Mouse (Mus musculus): ENCODE results near the gene Naa60.

Naa60 gene

DNA sequence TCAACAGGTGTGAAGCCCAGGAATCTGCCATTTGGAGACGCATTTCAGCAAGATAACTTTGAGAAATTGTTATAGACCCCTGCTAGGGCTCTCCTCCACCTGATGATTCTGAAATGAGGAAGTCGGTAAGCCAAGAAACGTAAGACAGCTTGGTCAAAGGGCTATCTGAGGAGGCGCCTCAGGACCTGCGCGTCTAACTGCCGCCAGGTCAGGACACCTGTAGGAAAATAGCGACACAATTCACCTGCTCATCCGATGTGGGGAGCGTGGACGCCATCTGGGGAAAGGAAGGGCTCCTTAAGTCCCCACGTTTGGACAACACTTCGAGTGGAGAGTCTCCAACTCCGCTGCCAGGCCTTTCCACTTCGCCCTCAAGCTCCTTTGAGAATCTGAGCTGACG is 360 bp upstream of the Naa60 start:
- H3K9me3 ChIP-seq (ENCODE audit: low read length) = no peaks in the 10 kb centered on the region
- peaks cover 26% of the 10 kb centered on the region for H3K4me1 ChIP-seq (replicated peaks; ENCODE audit: low read depth, low read length)
- peak overlapping the region; percentile 89 for H3K4me3 ChIP-seq (replicated peaks; ENCODE audit: low read length)
- no peaks in the 10 kb centered on the region for H3K27me3 ChIP-seq (ENCODE audit: insufficient read depth, low read length)
- no peak for TF ChIP-seq CTCF (conservative IDR thresholded peaks at IDR 0.05; ENCODE audit: low read length)
- TF ChIP-seq NANOG (IDR thresholded peaks at IDR 0.05; ENCODE audit: borderline replicate concordance, low read length) = no peak
- TF ChIP-seq POU5F1 (IDR thresholded peaks at IDR 0.05; ENCODE audit: borderline replicate concordance, low read length) = no peak
- peaks cover 33% of the 10 kb centered on the region for H3K36me3 ChIP-seq (ENCODE audit: insufficient read depth, low read length)

DNA sequence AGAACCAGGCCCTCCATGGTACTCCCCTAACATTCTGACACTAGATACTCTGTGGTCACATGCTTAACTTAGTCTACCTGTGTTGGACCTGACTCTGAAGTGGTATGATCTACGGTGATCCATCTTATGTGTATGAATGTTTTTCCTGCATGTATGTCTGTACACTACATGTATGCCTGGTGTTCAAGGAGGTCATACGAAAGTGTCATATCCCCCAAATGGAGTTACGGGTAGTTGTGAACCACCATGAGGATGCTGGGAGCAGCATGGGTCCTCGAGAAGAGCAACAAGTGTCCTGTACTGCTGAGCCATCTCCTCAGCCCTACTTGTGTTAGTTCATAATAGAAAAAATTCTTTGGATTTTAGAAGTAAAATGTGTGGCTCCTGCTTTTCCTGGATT is 4.2 kb downstream of the Naa60 start:
- H3K9me3 ChIP-seq (ENCODE audit: low read length) = no peaks in the 10 kb centered on the region
- H3K27me3 ChIP-seq (ENCODE audit: insufficient read depth, low read length) = no peaks in the 10 kb centered on the region
- TF ChIP-seq NANOG (IDR thresholded peaks at IDR 0.05; ENCODE audit: borderline replicate concordance, low read length) (no peak), POU5F1 (IDR thresholded peaks at IDR 0.05; ENCODE audit: borderline replicate concordance, low read length) (no peak), CTCF (conservative IDR thresholded peaks at IDR 0.05; ENCODE audit: low read length) (no peak)
- peaks cover 17% of the 10 kb centered on the region for H3K4me1 ChIP-seq (replicated peaks; ENCODE audit: low read depth, low read length)
- peaks cover 17% of the 10 kb centered on the region for H3K36me3 ChIP-seq (ENCODE audit: insufficient read depth, low read length)
- H3K4me3 ChIP-seq (replicated peaks; ENCODE audit: low read length) = no peak overlapping the region

DNA sequence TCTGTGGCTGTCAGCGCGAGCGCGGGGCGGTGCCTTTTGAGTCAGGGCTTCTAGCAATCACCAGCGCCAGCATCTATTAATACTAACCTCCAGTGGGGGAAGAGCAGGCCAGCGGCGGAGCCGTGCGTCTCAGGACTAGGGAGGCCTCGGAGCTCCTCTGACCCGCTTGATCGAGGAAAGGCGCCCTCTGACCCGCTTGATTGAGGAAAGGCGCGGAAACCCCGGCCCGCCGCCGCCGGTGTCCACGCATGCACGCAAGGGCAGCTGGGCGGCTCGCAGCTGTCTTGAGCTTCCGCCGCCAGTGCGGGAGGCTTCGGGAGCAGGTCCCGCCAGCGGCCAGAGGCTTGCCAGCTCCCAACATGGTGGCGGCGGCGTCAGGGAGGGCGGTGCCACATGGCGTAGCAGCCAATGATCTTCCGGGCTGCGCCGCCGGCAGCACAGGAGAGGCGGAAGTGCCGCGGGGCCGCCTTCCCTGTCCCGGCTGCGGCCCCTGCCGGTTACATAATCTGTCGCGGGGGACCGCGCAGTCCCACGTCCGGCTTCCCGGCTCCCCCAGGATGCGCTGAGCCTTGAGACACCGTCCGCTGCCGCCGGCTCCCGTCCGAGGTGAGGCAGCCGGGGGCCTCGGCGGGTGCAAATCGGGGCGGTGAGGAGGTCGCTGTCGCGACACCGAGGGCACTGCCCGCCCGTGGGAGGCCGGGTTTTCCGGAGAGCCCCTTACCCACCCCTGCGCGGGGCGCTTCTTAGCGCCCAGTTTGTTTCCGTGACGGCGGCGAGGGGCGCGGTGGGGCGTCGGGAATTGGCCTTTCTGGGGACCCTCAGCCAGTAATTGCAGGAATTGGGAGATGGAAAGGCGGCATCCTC is 12.3 kb downstream of the Naa60 start, which contains the start of the genes Zfp597 and Gm20695:
Zfp597 (minus strand) TSS at position 361 of the 864 bp plus-strand sequence.
Gm20695 (plus strand) TSS at position 448 of the 864 bp plus-strand sequence.
- TF ChIP-seq POU5F1 (IDR thresholded peaks at IDR 0.05; ENCODE audit: borderline replicate concordance, low read length) (no peak), CTCF (conservative IDR thresholded peaks at IDR 0.05; ENCODE audit: low read length) (no peak), NANOG (IDR thresholded peaks at IDR 0.05; ENCODE audit: borderline replicate concordance, low read length) (no peak)
- Histone ChIP-seq H3K4me1 (replicated peaks; ENCODE audit: low read depth, low read length) (peaks cover 24% of the 10 kb centered on the region), H3K36me3 (ENCODE audit: insufficient read depth, low read length) (peaks cover 18% of the 10 kb centered on the region; the same call in 1 of the 2 replicates), H3K9me3 (ENCODE audit: low read length) (no peaks in the 10 kb centered on the region), H3K27me3 (ENCODE audit: insufficient read depth, low read length) (no peaks in the 10 kb centered on the region), H3K4me3 (replicated peaks; ENCODE audit: low read length) (peak within 1 kb of the TSS; percentile 100)

DNA sequence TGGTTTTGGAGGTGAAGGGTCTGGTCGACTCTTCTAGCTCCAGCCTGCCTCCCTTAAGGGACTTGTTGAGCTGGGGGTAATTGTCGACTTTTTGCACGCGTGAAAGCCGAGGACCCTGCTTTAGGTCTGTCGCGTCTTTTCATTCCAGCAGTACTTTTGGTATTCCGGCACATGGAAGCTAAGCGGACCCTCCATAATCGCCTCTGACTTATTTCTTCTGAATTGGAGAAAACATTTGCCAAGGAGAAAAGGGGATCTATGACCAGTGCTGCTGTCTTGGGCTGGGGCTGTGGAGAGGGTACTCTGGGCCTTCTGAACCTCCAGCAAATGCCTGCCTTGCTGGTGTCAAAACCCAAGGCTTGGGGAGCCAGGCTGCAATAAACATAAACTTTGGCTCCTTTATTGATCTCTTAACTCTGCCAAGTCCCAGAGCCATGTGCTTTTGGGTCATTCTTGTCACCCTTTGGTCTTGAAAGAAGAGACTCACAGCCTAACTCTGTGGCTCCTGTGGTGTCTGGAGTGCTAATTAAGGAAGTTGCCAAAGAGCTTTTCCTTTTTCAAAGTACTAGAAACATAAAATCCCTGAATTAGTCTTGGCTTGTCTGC is 13.0 kb downstream of the Naa60 start:
- peaks cover 28% of the 10 kb centered on the region for H3K4me1 ChIP-seq (replicated peaks; ENCODE audit: low read depth, low read length)
- no peak for TF ChIP-seq POU5F1 (IDR thresholded peaks at IDR 0.05; ENCODE audit: borderline replicate concordance, low read length)
- peak overlapping the region; percentile 100 for H3K4me3 ChIP-seq (replicated peaks; ENCODE audit: low read length)
- H3K36me3 ChIP-seq (ENCODE audit: insufficient read depth, low read length) = 0 out of 2 replicates have a peak, but pooled peaks cover 15% of the 10 kb centered on the region
- H3K9me3 ChIP-seq (ENCODE audit: low read length) = no peaks in the 10 kb centered on the region
- no peaks in the 10 kb centered on the region for H3K27me3 ChIP-seq (ENCODE audit: insufficient read depth, low read length)

DNA sequence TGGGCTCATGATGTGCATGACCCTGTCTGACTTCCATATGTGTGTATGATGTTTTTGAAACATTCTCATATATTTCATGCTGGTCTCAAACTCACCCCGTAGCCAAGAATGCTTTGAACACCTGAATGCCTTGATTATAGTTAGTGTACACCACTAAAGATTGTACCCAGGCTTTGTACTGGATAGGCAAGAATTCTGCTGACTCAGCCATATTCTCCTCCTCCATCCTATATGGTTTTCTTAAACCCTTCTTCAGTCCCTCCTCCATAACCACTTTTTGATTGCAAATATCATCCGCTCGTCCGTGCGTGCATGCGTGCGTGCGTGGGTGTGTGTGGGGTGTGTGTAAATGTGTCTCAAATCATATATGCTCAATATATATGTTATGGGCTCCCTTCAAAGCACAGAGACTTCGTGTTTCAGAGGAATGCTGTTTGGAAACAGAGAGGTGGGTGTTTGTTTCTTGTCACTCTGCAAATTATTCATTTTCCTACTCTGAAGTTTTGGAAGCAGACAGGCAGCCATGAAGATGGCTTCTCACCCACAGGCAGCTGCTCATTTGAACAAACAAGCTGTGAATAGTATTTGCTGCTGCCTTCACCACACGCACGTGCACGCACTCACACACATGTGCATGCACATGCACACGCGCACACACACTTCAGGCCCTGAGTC is 19.6 kb downstream of the Naa60 start:
- peaks cover 24% of the 10 kb centered on the region for H3K36me3 ChIP-seq (ENCODE audit: insufficient read depth, low read length)
- TF ChIP-seq CTCF (conservative IDR thresholded peaks at IDR 0.05; ENCODE audit: low read length) (no peak), POU5F1 (IDR thresholded peaks at IDR 0.05; ENCODE audit: borderline replicate concordance, low read length) (no peak), NANOG (IDR thresholded peaks at IDR 0.05; ENCODE audit: borderline replicate concordance, low read length) (no peak)
- H3K4me3 ChIP-seq (replicated peaks; ENCODE audit: low read length) = no peak overlapping the region
- no peaks in the 10 kb centered on the region for H3K9me3 ChIP-seq (ENCODE audit: low read length)
- H3K4me1 ChIP-seq (replicated peaks; ENCODE audit: low read depth, low read length) = peaks cover 49% of the 10 kb centered on the region
- no peaks in the 10 kb centered on the region for H3K27me3 ChIP-seq (ENCODE audit: insufficient read depth, low read length)

DNA sequence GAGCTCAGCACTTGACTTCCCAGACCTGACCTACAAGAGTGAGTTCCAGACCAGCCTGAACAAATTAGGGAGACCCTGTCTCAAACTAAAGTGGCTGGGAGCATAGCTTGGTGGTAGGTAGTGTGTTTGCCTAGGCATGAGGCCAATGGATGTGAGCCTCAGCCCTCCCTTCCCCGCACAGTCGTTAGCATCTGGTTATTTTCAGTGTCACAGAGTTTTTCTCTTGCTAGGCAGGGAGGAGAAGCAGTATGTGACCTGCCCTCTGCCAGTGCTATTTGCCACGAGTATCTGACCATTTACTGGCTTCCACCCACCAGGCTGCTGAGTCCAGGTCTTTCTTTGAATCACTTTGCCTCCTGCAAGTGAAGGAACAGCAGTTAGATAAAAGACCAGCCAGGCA is 21.6 kb downstream of the Naa60 start:
- Histone ChIP-seq H3K4me1 (replicated peaks; ENCODE audit: low read depth, low read length) (peaks cover 46% of the 10 kb centered on the region), H3K27me3 (ENCODE audit: insufficient read depth, low read length) (no peaks in the 10 kb centered on the region), H3K4me3 (replicated peaks; ENCODE audit: low read length) (no peak overlapping the region), H3K36me3 (ENCODE audit: insufficient read depth, low read length) (peaks cover 38% of the 10 kb centered on the region), H3K9me3 (ENCODE audit: low read length) (no peaks in the 10 kb centered on the region)
- no peak for TF ChIP-seq NANOG (IDR thresholded peaks at IDR 0.05; ENCODE audit: borderline replicate concordance, low read length)
- TF ChIP-seq POU5F1 (IDR thresholded peaks at IDR 0.05; ENCODE audit: borderline replicate concordance, low read length) = no peak
- no peak for TF ChIP-seq CTCF (conservative IDR thresholded peaks at IDR 0.05; ENCODE audit: low read length)

DNA sequence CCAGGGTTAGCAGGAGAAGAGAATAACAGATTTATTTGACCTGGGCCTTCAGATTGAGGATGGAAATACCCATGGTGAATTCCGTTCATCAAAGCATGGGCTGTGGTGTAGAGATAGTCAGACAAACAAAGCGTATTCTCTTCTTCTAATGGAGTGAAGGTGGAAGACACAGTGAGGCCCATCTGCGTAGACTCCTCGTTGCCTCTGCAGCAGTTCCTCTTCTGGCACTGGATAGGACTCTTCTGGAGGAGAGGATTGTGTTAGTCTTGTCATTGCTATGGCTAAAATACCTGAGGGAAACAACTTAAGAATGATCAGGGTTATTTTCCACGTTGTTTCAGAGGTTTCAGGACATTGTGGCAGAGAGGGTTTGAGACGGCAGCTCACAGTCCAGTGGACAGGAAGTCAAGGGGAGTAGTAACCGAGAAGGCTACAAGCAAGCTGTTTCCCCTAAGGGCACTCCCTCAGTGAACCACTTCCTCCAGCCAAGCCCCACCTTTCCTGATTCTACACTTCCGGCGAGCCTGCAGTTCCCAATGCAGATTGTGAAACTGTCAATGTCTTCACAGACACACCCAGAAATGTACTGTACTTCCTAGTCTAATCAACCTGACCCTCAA is 23.1 kb downstream of the Naa60 start:
- peaks cover 50% of the 10 kb centered on the region for H3K4me1 ChIP-seq (replicated peaks; ENCODE audit: low read depth, low read length)
- peak overlapping the region; percentile 21 for H3K4me3 ChIP-seq (replicated peaks; ENCODE audit: low read length)
- H3K36me3 ChIP-seq (ENCODE audit: insufficient read depth, low read length) = peaks cover 53% of the 10 kb centered on the region
- H3K9me3 ChIP-seq (ENCODE audit: low read length) = no peaks in the 10 kb centered on the region
- TF ChIP-seq CTCF (conservative IDR thresholded peaks at IDR 0.05; ENCODE audit: low read length) = no peak
- 0 out of 2 replicates have a peak, but pooled peaks have one; percentile 28 for TF ChIP-seq NANOG (IDR thresholded peaks at IDR 0.05; ENCODE audit: borderline replicate concordance, low read length)
- no peaks in the 10 kb centered on the region for H3K27me3 ChIP-seq (ENCODE audit: insufficient read depth, low read length)

DNA sequence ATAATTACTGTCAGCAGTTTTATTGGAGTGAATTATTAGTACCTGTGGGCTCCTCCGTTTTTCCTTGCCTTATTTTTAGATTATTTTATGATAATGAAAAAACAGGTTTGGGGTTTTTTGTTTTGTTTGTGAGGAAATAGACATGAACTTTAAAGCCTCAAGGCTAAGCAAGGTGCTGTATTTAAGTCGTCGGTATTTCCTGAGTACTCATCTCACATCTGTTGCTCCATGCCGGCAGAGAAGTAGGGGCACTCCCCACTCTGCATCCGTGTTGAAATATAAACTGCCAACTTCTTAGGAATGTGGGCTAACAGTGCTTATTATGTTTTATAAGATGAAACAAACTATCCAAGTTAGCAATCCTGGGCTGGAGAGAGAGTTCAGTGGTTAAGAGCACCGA is 23.9 kb downstream of the Naa60 start:
- no peaks in the 10 kb centered on the region for H3K27me3 ChIP-seq (ENCODE audit: insufficient read depth, low read length)
- H3K9me3 ChIP-seq (ENCODE audit: low read length) = no peaks in the 10 kb centered on the region
- H3K36me3 ChIP-seq (ENCODE audit: insufficient read depth, low read length) = peaks cover 61% of the 10 kb centered on the region
- TF ChIP-seq NANOG (IDR thresholded peaks at IDR 0.05; ENCODE audit: borderline replicate concordance, low read length) = no peak
- no peak for TF ChIP-seq CTCF (conservative IDR thresholded peaks at IDR 0.05; ENCODE audit: low read length)
- no peak for TF ChIP-seq POU5F1 (IDR thresholded peaks at IDR 0.05; ENCODE audit: borderline replicate concordance, low read length)
- H3K4me1 ChIP-seq (replicated peaks; ENCODE audit: low read depth, low read length) = peaks cover 45% of the 10 kb centered on the region
- H3K4me3 ChIP-seq (replicated peaks; ENCODE audit: low read length) = no peak overlapping the region
